Mouse (Mus musculus): ENCODE measurements around the gene Saysd1. TPM values are rescaled to one million over a fixed set of nuclear protein-coding genes. Genes with fewer than 3 reads are reported as not detected.

Saysd1 gene
- polyA plus RNA-seq, 1 experiment from 2014 or later, result 12.0 TPM

DNA sequence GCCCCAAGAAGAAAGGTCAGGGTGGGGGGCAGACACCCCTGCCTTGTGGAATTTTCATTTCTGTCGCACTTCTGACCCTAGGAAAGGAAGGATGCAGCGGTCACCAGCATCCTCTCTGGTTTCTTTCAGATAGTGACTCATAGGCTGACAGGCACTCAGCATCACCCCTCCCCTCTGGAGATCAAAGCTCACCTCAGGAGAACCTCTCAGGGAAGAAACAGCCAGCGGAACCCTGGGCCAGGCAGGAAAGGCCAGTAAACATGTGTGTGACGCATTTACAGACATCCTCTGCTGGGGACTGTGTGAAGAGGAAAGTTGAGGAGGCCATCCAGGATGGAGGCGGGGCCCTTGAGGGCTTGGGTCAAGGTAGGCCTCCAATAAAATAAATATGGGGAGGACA, 40.3 kb downstream of the Saysd1 start:
- no peak overlapping the region for H3K27ac ChIP-seq
- WGBS, result 58% methylated on average over 5 of the region's 5 CpGs
- H3K9ac ChIP-seq, result no peak overlapping the region
- H3K4me2 ChIP-seq, result no peak overlapping the region
- H3K27me3 ChIP-seq, result no peaks in the 10 kb centered on the region
- H3K9me3 ChIP-seq, result no peaks in the 10 kb centered on the region
- no peaks in the 10 kb centered on the region; the same call in 1 of the 2 replicates for H3K4me1 ChIP-seq
- H3K4me3 ChIP-seq, result no peak overlapping the region
- no peak for ATAC-seq (ENCODE audit: insufficient number of reproducible peaks, insufficient read depth, low FRiP score, low TSS enrichment, low read depth)
- no peaks in the 10 kb centered on the region for H3K36me3 ChIP-seq

DNA sequence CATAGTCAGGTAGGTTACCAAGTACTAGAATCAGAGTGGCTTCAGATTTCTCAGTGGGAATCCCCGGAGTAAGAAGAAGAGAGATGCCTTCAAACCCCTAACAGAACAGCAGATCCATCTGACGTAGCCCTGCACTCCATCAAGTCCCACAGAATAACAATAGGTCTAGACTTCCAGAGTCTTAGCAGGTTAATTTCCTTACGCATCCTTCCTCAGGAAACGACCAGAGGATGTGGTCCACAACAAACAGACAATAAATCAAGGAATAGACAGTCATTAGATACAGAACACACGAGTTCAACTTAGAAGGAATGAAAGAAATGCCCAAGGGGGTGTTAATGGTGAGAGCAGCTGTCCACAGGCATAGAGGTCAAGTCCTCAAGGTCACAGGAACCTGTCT, 43.4 kb downstream of the Saysd1 start:
- H3K36me3 ChIP-seq, result no peaks in the 10 kb centered on the region
- no peak overlapping the region for H3K9ac ChIP-seq
- no peak for ATAC-seq (ENCODE audit: insufficient number of reproducible peaks, insufficient read depth, low FRiP score, low TSS enrichment, low read depth)
- no peaks in the 10 kb centered on the region for H3K4me1 ChIP-seq
- H3K4me3 ChIP-seq, result no peak overlapping the region
- no peak overlapping the region for H3K4me2 ChIP-seq
- no peak overlapping the region for H3K27ac ChIP-seq
- H3K9me3 ChIP-seq, result no peaks in the 10 kb centered on the region
- no peaks in the 10 kb centered on the region for H3K27me3 ChIP-seq
- 64% methylated on average over 5 of the region's 5 CpGs for WGBS

DNA sequence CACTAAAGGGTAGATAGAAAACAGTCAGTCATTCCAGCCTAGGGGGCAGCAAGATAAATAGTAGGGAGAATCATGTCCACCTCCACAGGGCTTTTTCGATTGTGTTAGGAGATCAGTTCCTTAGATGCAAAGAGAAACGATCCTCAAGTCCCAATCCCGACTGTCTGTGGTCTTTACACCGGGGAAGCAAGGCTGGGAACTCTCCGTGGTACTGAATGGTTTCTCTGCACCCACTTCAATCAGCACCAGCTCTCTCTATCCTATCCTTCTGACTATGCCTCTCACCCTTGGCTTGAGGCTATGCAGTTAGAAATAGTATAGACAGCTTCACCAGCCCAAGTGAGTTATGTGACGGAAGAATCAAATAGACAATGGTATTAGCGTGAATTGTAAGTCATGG, 44.8 kb downstream of the Saysd1 start:
- Histone ChIP-seq H3K27ac (no peak overlapping the region), H3K27me3 (no peaks in the 10 kb centered on the region), H3K36me3 (no peaks in the 10 kb centered on the region), H3K4me3 (no peak overlapping the region), H3K4me2 (no peak overlapping the region), H3K9ac (no peak overlapping the region), H3K9me3 (no peaks in the 10 kb centered on the region), H3K4me1 (no peaks in the 10 kb centered on the region)
- ATAC-seq (ENCODE audit: insufficient number of reproducible peaks, insufficient read depth, low FRiP score, low TSS enrichment, low read depth), result no peak
- WGBS, result 19% methylated on average over 7 of the region's 7 CpGs

DNA sequence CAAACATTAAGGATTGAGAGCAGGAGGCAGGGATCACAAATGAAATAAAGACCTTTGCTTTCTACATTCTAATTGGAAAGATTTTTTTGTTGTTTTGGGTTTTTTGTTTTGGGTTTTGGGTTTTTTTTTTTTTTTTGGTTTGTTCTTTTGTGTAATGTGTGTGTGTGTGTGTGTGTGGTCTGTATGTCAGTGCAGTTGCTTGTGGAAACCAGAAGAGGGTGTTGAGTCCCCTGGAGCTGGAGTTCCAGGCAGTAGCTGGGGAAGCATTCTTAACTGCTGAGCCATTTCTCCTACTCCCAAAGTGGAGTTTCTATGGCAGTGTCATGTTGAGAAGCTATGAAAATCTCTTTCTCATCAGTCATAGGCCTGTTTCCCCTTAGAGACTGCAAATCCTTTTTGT, 54.0 kb downstream of the Saysd1 start:
- Histone ChIP-seq H3K9ac (no peak overlapping the region), H3K9me3 (no peaks in the 10 kb centered on the region), H3K4me2 (no peak overlapping the region), H3K4me3 (no peak overlapping the region), H3K27me3 (no peaks in the 10 kb centered on the region), H3K27ac (no peak overlapping the region), H3K36me3 (no peaks in the 10 kb centered on the region), H3K4me1 (peaks cover 18% of the 10 kb centered on the region)
- ATAC-seq (ENCODE audit: insufficient number of reproducible peaks, insufficient read depth, low FRiP score, low TSS enrichment, low read depth), result no peak

- ATAC-seq (ENCODE audit: insufficient number of reproducible peaks, insufficient read depth, low FRiP score, low TSS enrichment, low read depth), result peak; percentile 96
- peak overlapping the region; percentile 82 for H3K9ac ChIP-seq
- peak overlapping the region; percentile 60 for H3K4me3 ChIP-seq
- H3K27ac ChIP-seq, result peak overlapping the region; percentile 97
- peak overlapping the region; percentile 80 for H3K4me2 ChIP-seq
- no peaks in the 10 kb centered on the region for H3K9me3 ChIP-seq
- H3K27me3 ChIP-seq, result no peaks in the 10 kb centered on the region
- WGBS, result 2% methylated on average over 56 of the region's 56 CpGs
- H3K4me1 ChIP-seq, result peaks cover 18% of the 10 kb centered on the region
- H3K36me3 ChIP-seq, result no peaks in the 10 kb centered on the region
Measured at GRCm38 (mm10) chr14:20082536-20083325, 55.6 kb downstream of the Saysd1 start.

DNA sequence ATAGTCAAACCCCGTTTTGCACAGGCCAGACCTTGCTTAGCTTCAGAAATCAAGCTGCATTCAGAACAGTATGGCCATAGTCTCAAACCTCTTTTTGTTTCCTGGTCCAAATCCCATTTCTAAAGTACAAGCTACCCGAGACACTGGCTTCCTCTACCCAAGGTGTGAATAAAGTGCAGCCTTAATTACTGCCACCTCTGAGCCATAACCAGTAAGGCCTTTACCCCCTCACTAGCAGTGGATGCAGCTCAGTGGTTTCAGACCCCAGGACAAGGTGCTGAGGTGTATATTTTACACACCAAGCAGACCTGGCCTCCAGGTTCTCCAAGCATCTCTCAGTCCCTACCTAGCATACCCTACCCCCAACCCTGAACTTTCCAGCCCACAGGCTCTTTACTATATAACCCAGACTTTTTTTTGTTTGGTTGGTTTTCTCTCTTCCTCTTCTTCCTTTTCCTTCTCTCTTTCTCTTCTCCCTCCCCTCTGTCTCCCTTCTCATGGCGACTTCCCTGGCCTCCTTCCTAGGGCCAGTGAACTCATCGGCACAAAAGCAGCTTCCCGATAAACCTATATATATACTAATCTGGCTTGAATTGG, 56.3 kb downstream of the Saysd1 start:
- no peak for ATAC-seq (ENCODE audit: insufficient number of reproducible peaks, insufficient read depth, low FRiP score, low TSS enrichment, low read depth)
- Histone ChIP-seq H3K9ac (peak overlapping the region; percentile 82), H3K27me3 (no peaks in the 10 kb centered on the region), H3K4me3 (peak overlapping the region; percentile 60), H3K4me1 (peaks cover 18% of the 10 kb centered on the region), H3K9me3 (no peaks in the 10 kb centered on the region), H3K27ac (peak overlapping the region; percentile 97), H3K4me2 (peak overlapping the region; percentile 80), H3K36me3 (peaks cover 3% of the 10 kb centered on the region; the same call in 1 of the 2 replicates)
- 75% methylated on average over 5 of the region's 5 CpGs for WGBS

GRCm38 (mm10) chr14:20081084-20081483, 57.2 kb downstream of the Saysd1 start:
- peaks cover 6% of the 10 kb centered on the region for H3K36me3 ChIP-seq
- peaks cover 18% of the 10 kb centered on the region for H3K4me1 ChIP-seq
- H3K9me3 ChIP-seq, result no peaks in the 10 kb centered on the region
- H3K4me3 ChIP-seq, result no peak overlapping the region
- H3K9ac ChIP-seq, result no peak overlapping the region
- no peak overlapping the region for H3K4me2 ChIP-seq
- H3K27ac ChIP-seq, result no peak overlapping the region
- no peaks in the 10 kb centered on the region for H3K27me3 ChIP-seq
- 54% methylated on average over 1 of the region's 1 CpGs for WGBS
- ATAC-seq (ENCODE audit: insufficient number of reproducible peaks, insufficient read depth, low FRiP score, low TSS enrichment, low read depth), result no peak

DNA sequence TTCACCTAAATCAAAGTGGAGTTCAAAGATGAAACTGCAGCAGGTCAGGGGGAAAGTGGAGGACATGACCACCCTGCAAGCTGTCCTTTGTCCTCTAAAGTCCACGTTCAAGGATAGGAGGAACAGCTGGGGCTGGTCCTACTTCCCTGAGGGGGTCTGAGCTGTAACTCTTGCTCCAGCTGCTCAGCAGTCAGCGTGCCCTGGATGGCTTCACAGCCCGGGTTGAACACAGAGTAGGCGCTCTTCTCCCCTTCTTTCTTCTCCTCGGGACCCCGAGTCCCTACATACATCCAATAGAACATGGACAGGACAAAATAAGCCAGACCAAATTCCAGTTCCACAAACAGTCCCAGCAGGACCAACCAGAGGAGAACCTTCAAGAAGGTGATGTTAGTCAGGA, 61.2 kb downstream of the Saysd1 start:
- no peaks in the 10 kb centered on the region for H3K27me3 ChIP-seq
- H3K9me3 ChIP-seq, result no peaks in the 10 kb centered on the region
- no peak overlapping the region for H3K4me3 ChIP-seq
- no peak for ATAC-seq (ENCODE audit: insufficient number of reproducible peaks, insufficient read depth, low FRiP score, low TSS enrichment, low read depth)
- H3K36me3 ChIP-seq, result peaks cover 7% of the 10 kb centered on the region
- H3K4me1 ChIP-seq, result peaks cover 9% of the 10 kb centered on the region
- no peak overlapping the region for H3K27ac ChIP-seq
- no peak overlapping the region for H3K9ac ChIP-seq
- no peak overlapping the region for H3K4me2 ChIP-seq
- WGBS, result 80% methylated on average over 6 of the region's 6 CpGs

DNA sequence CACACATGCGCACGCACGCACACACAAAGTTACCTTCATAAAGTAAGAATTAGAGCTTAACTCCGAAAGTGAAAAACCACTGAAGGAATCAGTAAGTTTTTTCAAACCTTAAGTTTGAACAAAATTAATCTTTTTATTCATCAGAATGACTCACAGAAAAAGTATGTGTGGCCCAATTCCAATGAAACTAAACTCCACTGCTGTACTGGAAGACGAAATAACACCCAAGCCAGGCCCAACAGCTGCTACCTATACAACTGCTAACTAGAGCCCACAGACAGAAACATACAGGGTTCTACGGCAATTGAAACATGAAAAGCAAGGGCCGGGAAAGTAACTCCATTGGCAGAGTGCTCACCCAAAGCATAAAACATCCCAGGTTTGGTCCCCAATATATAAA, 62.8 kb downstream of the Saysd1 start:
- ATAC-seq (ENCODE audit: insufficient number of reproducible peaks, insufficient read depth, low FRiP score, low TSS enrichment, low read depth), result no peak
- Histone ChIP-seq H3K27ac (no peak overlapping the region), H3K4me3 (no peak overlapping the region), H3K4me1 (no peaks in the 10 kb centered on the region), H3K9me3 (no peaks in the 10 kb centered on the region), H3K9ac (no peak overlapping the region), H3K4me2 (no peak overlapping the region), H3K36me3 (peaks cover 7% of the 10 kb centered on the region), H3K27me3 (no peaks in the 10 kb centered on the region)
- WGBS, result 81% methylated on average over 7 of the region's 7 CpGs

DNA sequence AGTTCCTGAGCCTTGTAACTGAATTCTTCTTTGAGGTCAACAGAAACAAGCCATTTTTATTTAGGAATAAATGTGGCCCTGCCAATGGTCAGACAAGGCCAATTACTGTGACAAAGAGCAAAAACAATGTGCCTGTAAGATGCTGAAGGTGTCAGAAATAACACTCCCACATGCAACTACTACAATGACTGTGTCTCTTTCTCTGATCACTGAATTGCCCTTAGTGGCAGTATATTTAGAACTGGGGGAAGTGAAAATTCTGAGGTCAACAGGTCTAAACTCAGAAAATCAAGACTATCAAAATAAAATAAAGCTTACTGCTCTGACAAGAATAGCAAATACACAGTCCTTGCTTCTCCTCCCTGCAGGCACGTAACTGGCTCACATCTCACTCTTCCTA, 63.6 kb downstream of the Saysd1 start:
- Histone ChIP-seq H3K9ac (no peak overlapping the region), H3K4me1 (no peaks in the 10 kb centered on the region), H3K27ac (no peak overlapping the region), H3K4me3 (no peak overlapping the region), H3K9me3 (no peaks in the 10 kb centered on the region), H3K4me2 (no peak overlapping the region), H3K36me3 (peaks cover 7% of the 10 kb centered on the region), H3K27me3 (no peaks in the 10 kb centered on the region)
- no peak for ATAC-seq (ENCODE audit: insufficient number of reproducible peaks, insufficient read depth, low FRiP score, low TSS enrichment, low read depth)
- WGBS, result 53% methylated on average over 1 of the region's 1 CpGs

- Histone ChIP-seq H3K36me3 (no peaks in the 10 kb centered on the region), H3K27ac (no peak overlapping the region), H3K27me3 (no peaks in the 10 kb centered on the region), H3K9me3 (no peaks in the 10 kb centered on the region), H3K4me3 (no peak overlapping the region), H3K4me2 (no peak overlapping the region), H3K4me1 (0 out of 2 replicates have a peak, but pooled peaks cover 4% of the 10 kb centered on the region), H3K9ac (no peak overlapping the region)
- no peak for ATAC-seq (ENCODE audit: insufficient number of reproducible peaks, insufficient read depth, low FRiP score, low TSS enrichment, low read depth)
Measured at GRCm38 (mm10) chr14:20070629-20071028, 67.7 kb downstream of the Saysd1 start.

DNA sequence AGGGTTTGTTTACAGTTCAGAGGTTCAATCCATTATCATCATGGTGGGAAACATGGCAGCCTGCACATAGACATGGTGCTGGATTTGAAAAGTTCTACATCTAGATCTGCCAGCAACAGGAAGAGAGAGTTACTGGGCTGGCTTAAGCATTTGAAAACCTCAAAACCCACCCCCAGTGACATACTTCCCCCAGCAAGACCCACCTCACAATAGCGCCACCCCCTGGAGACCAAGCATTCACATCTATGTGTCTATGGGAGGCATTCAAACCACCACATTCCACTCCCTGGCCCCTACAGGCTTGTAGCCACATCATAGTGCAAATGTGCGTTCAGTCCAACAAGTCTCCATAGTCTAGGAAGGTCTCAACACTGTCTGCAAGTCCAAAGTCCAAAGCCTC, 70.0 kb downstream of the Saysd1 start:
- no peak overlapping the region for H3K4me2 ChIP-seq
- no peak for ATAC-seq (ENCODE audit: insufficient number of reproducible peaks, insufficient read depth, low FRiP score, low TSS enrichment, low read depth)
- H3K36me3 ChIP-seq, result no peaks in the 10 kb centered on the region
- H3K9ac ChIP-seq, result no peak overlapping the region
- 0 out of 2 replicates have a peak, but pooled peaks cover 4% of the 10 kb centered on the region for H3K4me1 ChIP-seq
- H3K9me3 ChIP-seq, result no peaks in the 10 kb centered on the region
- 82% methylated on average over 2 of the region's 2 CpGs for WGBS
- no peak overlapping the region for H3K4me3 ChIP-seq
- H3K27ac ChIP-seq, result no peak overlapping the region
- H3K27me3 ChIP-seq, result no peaks in the 10 kb centered on the region
